Mouse (Mus musculus) forebrain, embryonic 15.5 days (tissue): Measurements from ENCODE around the gene Cd276. TPM values are rescaled to one million over a fixed set of nuclear protein-coding genes. Genes with fewer than 3 reads are reported as not detected.
"Not testable (repeated sequence)": the region's sequence is repeated elsewhere in the genome, so short reads cannot be mapped to it uniquely, and the experiment has no call there.

ENCODE experiments used
- ATAC-seq: fragments of 200-750 bp; cut with Nextera tagmentation; replicated peaks from 2 replicates; pipeline ENCODE4 v1.8.0; 2017; ENCODE audit warnings: mild to moderate bottlenecking, moderate TSS enrichment, moderate library complexity
- H3K27ac ChIP-seq: fragments of 300-500 bp; sonication (generic); replicated peaks from 2 replicates; pipeline ENCODE4 v1.5.1; 2015; ENCODE audit warnings: mild to moderate bottlenecking, inconsistent platforms
- H3K27me3 ChIP-seq: fragments of 300-500 bp; sonication (generic); 2 replicates; pipeline ENCODE4 v1.6.1; 2015; ENCODE audit warnings: inconsistent platforms
- H3K36me3 ChIP-seq: fragments of 300-500 bp; sonication (generic); 2 replicates; pipeline ENCODE4 v1.6.1; 2015; ENCODE audit warnings: mild to moderate bottlenecking, inconsistent platforms
- H3K4me1 ChIP-seq: fragments of 300-500 bp; sonication (generic); 2 replicates; pipeline ENCODE4 v1.6.1; 2015; ENCODE audit warnings: inconsistent platforms
- H3K4me2 ChIP-seq: fragments of 300-500 bp; sonication (generic); replicated peaks from 2 replicates; pipeline ENCODE4 v1.6.1; 2015; ENCODE audit warnings: mild to moderate bottlenecking, inconsistent platforms
- H3K4me3 ChIP-seq: fragments of 300-500 bp; sonication (generic); 2 replicates; pipeline ENCODE4 v1.5.1; 2015; ENCODE audit warnings: mild to moderate bottlenecking, inconsistent platforms
- H3K9ac ChIP-seq: fragments of 300-500 bp; sonication (generic); replicated peaks from 2 replicates; pipeline ENCODE4 v1.6.1; 2015; ENCODE audit warnings: mild to moderate bottlenecking, inconsistent platforms
- H3K9me3 ChIP-seq: fragments of 300-500 bp; sonication (generic); 2 replicates; pipeline ENCODE4 v1.6.1; 2016; ENCODE audit warnings: inconsistent platforms
- WGBS: fragments of 180-500 bp; shearing (Covaris S2); methylation state at CpG from one replicate; pipeline ENCODE4 v1.1.7; 2015; ENCODE audit warnings: mixed read lengths; 5-methylcytosine and 5-hydroxymethylcytosine counted together
- polyA plus RNA-seq: library from polyadenylated mRNA; unstranded; fragments of >200 nt; fragmentation: Nextera tagmentation; extraction: Ambion mirVana; gene quantifications from 2 replicates; pipeline ENCODE4 v1.2.1, GENCODE M21; 2015

The Cd276 gene
- polyA plus RNA-seq, 1 experiment from 2014 or later: 30.9 TPM

- ATAC-seq: no peak
- Histone ChIP-seq H3K27me3 (no peaks in the 10 kb centered on the region), H3K9me3 (no peaks in the 10 kb centered on the region), H3K4me2 (no peak overlapping the region), H3K9ac (no peak overlapping the region), H3K36me3 (no peaks in the 10 kb centered on the region), H3K4me3 (no peak overlapping the region), H3K4me1 (no peaks in the 10 kb centered on the region), H3K27ac (no peak overlapping the region)
Measured at GRCm38 (mm10) chr9:58567682-58568081, 12.4 kb upstream of the Cd276 start.

GRCm38 (mm10) chr9:58565945-58566344 is 10.7 kb upstream of the Cd276 start:
- not testable (repeated sequence) for H3K4me3 ChIP-seq, H3K27ac ChIP-seq
- WGBS: 75% methylated on average over 3 of the region's 3 CpGs

GRCm38 (mm10) chr9:58560211-58560610 is 5.0 kb upstream of the Cd276 start:
- Histone ChIP-seq H3K27me3 (no peaks in the 10 kb centered on the region), H3K9me3 (no peaks in the 10 kb centered on the region), H3K4me1 (peaks cover 13% of the 10 kb centered on the region), H3K27ac (no peak overlapping the region), H3K9ac (no peak overlapping the region), H3K4me3 (no peak overlapping the region), H3K4me2 (no peak overlapping the region), H3K36me3 (no peaks in the 10 kb centered on the region)
- 66% methylated on average over 3 of the region's 3 CpGs for WGBS
- no peak for ATAC-seq

More at GRCm38 (mm10) chr9:58565945-58566344, 10.7 kb upstream of the Cd276 start:
- ATAC-seq, H3K4me2 ChIP-seq, H3K36me3 ChIP-seq, H3K4me1 ChIP-seq, H3K9me3 ChIP-seq, H3K27me3 ChIP-seq, H3K9ac ChIP-seq: not testable (repeated sequence)

- no peaks in the 10 kb centered on the region for H3K36me3 ChIP-seq
- WGBS: 73% methylated on average over 3 of the region's 3 CpGs
- no peak for ATAC-seq
Measured at GRCm38 (mm10) chr9:58557457-58558455, 2.5 kb upstream of the Cd276 start.

GRCm38 (mm10) chr9:58556627-58557026 is 1.4 kb upstream of the Cd276 start:
- H3K9ac ChIP-seq: no peak overlapping the region
- H3K4me1 ChIP-seq: peaks cover 31% of the 10 kb centered on the region
- 37% methylated on average over 7 of the region's 7 CpGs for WGBS
- H3K27me3 ChIP-seq: no peaks in the 10 kb centered on the region
- no peak overlapping the region for H3K4me3 ChIP-seq
- H3K36me3 ChIP-seq: no peaks in the 10 kb centered on the region
- no peak overlapping the region for H3K4me2 ChIP-seq
- H3K9me3 ChIP-seq: no peaks in the 10 kb centered on the region
- H3K27ac ChIP-seq: peak overlapping the region; percentile 96; the same call in 1 of the 2 replicates
- ATAC-seq: no peak

More at GRCm38 (mm10) chr9:58557457-58558455, 2.5 kb upstream of the Cd276 start:
- H3K4me3 ChIP-seq: no peak overlapping the region
- no peaks in the 10 kb centered on the region for H3K27me3 ChIP-seq
- H3K9ac ChIP-seq: no peak overlapping the region
- H3K4me2 ChIP-seq: no peak overlapping the region
- peaks cover 31% of the 10 kb centered on the region for H3K4me1 ChIP-seq
- no peak overlapping the region for H3K27ac ChIP-seq
- no peaks in the 10 kb centered on the region for H3K9me3 ChIP-seq

- no peaks in the 10 kb centered on the region for H3K27me3 ChIP-seq
- peaks cover 31% of the 10 kb centered on the region for H3K4me1 ChIP-seq
- peak overlapping the region; percentile 90 for H3K4me2 ChIP-seq
- peak overlapping the region; percentile 96 for H3K27ac ChIP-seq
- no peaks in the 10 kb centered on the region for H3K9me3 ChIP-seq
- peak overlapping the region; percentile 87 for H3K4me3 ChIP-seq
- 21% methylated on average over 9 of the region's 9 CpGs for WGBS
- no peaks in the 10 kb centered on the region for H3K36me3 ChIP-seq
- ATAC-seq: peak; percentile 49; the same call in 1 of the 2 replicates
- H3K9ac ChIP-seq: peak overlapping the region; percentile 98
Measured at GRCm38 (mm10) chr9:58555685-58556414, 613 bp upstream of the Cd276 start.

- no peaks in the 10 kb centered on the region for H3K27me3 ChIP-seq
- H3K9ac ChIP-seq: peak overlapping the region; percentile 98
- H3K36me3 ChIP-seq: no peaks in the 10 kb centered on the region
- no peaks in the 10 kb centered on the region for H3K9me3 ChIP-seq
- H3K4me2 ChIP-seq: peak overlapping the region; percentile 90
- H3K4me3 ChIP-seq: peak overlapping the region; percentile 87
- H3K4me1 ChIP-seq: peaks cover 35% of the 10 kb centered on the region
- 13% methylated on average over 23 of the region's 23 CpGs for WGBS
- H3K27ac ChIP-seq: peak overlapping the region; percentile 96
- peak; percentile 42 for ATAC-seq
Measured at GRCm38 (mm10) chr9:58554056-58554907, 955 bp downstream of the Cd276 start.

GRCm38 (mm10) chr9:58552083-58552482 is 3.2 kb downstream of the Cd276 start:
- Histone ChIP-seq H3K27ac (no peak overlapping the region), H3K9ac (no peak overlapping the region), H3K4me3 (no peak overlapping the region), H3K4me2 (no peak overlapping the region), H3K9me3 (no peaks in the 10 kb centered on the region), H3K27me3 (no peaks in the 10 kb centered on the region), H3K4me1 (peaks cover 42% of the 10 kb centered on the region), H3K36me3 (no peaks in the 10 kb centered on the region)
- 85% methylated on average over 9 of the region's 9 CpGs for WGBS
- ATAC-seq: no peak

GRCm38 (mm10) chr9:58550928-58551327 is 4.3 kb downstream of the Cd276 start:
- ATAC-seq: no peak
- Histone ChIP-seq H3K4me1 (peaks cover 45% of the 10 kb centered on the region), H3K4me2 (no peak overlapping the region), H3K4me3 (no peak overlapping the region), H3K36me3 (no peaks in the 10 kb centered on the region), H3K9ac (no peak overlapping the region), H3K27ac (no peak overlapping the region), H3K27me3 (no peaks in the 10 kb centered on the region), H3K9me3 (no peaks in the 10 kb centered on the region)
- 92% methylated on average over 6 of the region's 6 CpGs for WGBS

GRCm38 (mm10) chr9:58549694-58550093 is 5.5 kb downstream of the Cd276 start:
- H3K9me3 ChIP-seq: no peaks in the 10 kb centered on the region
- no peak for ATAC-seq
- H3K27me3 ChIP-seq: no peaks in the 10 kb centered on the region
- H3K9ac ChIP-seq: no peak overlapping the region
- H3K4me1 ChIP-seq: peaks cover 46% of the 10 kb centered on the region
- H3K4me2 ChIP-seq: no peak overlapping the region
- H3K4me3 ChIP-seq: no peak overlapping the region
- 71% methylated on average over 3 of the region's 3 CpGs for WGBS
- H3K36me3 ChIP-seq: no peaks in the 10 kb centered on the region
- H3K27ac ChIP-seq: no peak overlapping the region

- H3K4me1 ChIP-seq: peaks cover 39% of the 10 kb centered on the region
- H3K9ac ChIP-seq: no peak overlapping the region
- no peak overlapping the region for H3K27ac ChIP-seq
- no peaks in the 10 kb centered on the region for H3K36me3 ChIP-seq
- ATAC-seq: no peak
- WGBS: 62% methylated on average over 4 of the region's 4 CpGs
- no peak overlapping the region for H3K4me2 ChIP-seq
- H3K9me3 ChIP-seq: no peaks in the 10 kb centered on the region
- no peaks in the 10 kb centered on the region for H3K27me3 ChIP-seq
- no peak overlapping the region for H3K4me3 ChIP-seq
Measured at GRCm38 (mm10) chr9:58548897-58549296, 6.3 kb downstream of the Cd276 start.
